Mouse (Mus musculus): Measurements from ENCODE around the gene Fam102b. TPM values are rescaled to one million over a fixed set of nuclear protein-coding genes. Genes with fewer than 3 reads are reported as not detected.

Fam102b gene
- 1.2 TPM for polyA plus RNA-seq (2017; shearing (Covaris generic))

GRCm38 (mm10) chr3:109027515-109027987 is at the start of gene Fam102b:
Gene Fam102b (minus strand): TSS chr3:109027607.

GRCm38 (mm10) chr3:108940001-108940633 is 87.3 kb downstream of the Fam102b start, which contains the start of gene Gm9857:
Gene Gm9857 (minus strand): TSS chr3:108940445.

GRCm38 (mm10) chr3:108939573-108939972 is 87.8 kb downstream of the Fam102b start, which contains the start of gene Henmt1:
Gene Henmt1 (plus strand): TSS chr3:108939873.

Other genes starting within 250 kb of the Fam102b start
- 76.5 TPM for gene Stxbp3, start 187.1 kb downstream of the Fam102b start, polyA plus RNA-seq (2017; shearing (Covaris generic))
- gene Fndc7, start 137.6 kb downstream of the Fam102b start, polyA plus RNA-seq (2017; shearing (Covaris generic)), result 0.24 TPM
- gene Prpf38b, start 115.9 kb downstream of the Fam102b start, polyA plus RNA-seq (2017; shearing (Covaris generic)), result 94.3 TPM
- gene Henmt1, start 87.7 kb downstream of the Fam102b start, polyA plus RNA-seq (2017; shearing (Covaris generic)), result 0.98 TPM
- not detected for gene Gm9857, start 87.2 kb downstream of the Fam102b start, polyA plus RNA-seq (2017; shearing (Covaris generic))
- gene Slc25a54, start 52.9 kb upstream of the Fam102b start, polyA plus RNA-seq (2017; shearing (Covaris generic)), result not detected
- 23.5 TPM for gene Slc25a24, start 95.5 kb upstream of the Fam102b start, polyA plus RNA-seq (2017; shearing (Covaris generic))

Data from inflammation-experienced regulatory T-cells, adult 16 weeks (primary cell).